Mouse (Mus musculus) lung, adult 2 months (tissue): ENCODE results near the gene Gm10392.
"Not testable (repeated sequence)": the region's sequence is repeated elsewhere in the genome, so short reads cannot be mapped to it uniquely, and the experiment has no call there.

Source experiments
- CTCF ChIP-seq: fragments of 200-500 bp; IDR thresholded peaks from 2 replicates; pipeline ENCODE4 v1.5.1; 2011; ENCODE audit warnings: mild to moderate bottlenecking, low read length, control low read depth; ENCODE audit not compliant: insufficient read depth
- POLR2A ChIP-seq: fragments of 200-500 bp; IDR thresholded peaks from 2 replicates; pipeline ENCODE4 v1.6.1; 2011; ENCODE audit warnings: low read depth, mild to moderate bottlenecking, control low read depth, low read length, borderline replicate concordance; ENCODE audit errors: extremely low read depth

DNA sequence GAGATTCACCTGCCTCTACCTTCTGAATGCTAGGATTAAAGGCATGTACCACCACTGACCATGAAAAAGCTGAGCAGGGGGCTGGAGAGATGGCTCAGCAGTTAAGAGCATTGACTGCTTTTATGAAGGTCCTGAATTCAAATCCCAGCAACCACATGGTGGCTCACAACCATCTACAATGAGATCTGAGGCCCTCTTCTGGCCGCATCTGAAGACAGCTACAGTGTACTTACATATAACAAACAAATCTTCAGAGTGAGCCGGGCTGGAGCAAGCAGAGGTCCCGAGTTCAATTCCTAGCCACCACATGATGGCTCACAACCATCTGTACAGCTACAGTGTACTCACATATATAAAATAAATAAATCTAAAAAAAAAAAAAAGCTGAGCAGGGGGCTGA is 9.4 kb upstream of the Gm10392 start:
- TF ChIP-seq CTCF, POLR2A: not testable (repeated sequence)
